Mouse (Mus musculus): ENCODE data around the gene Abca13. TPM values are rescaled to one million over a fixed set of nuclear protein-coding genes. Genes with fewer than 3 reads are reported as not detected.

Gene Abca13
- polyA plus RNA-seq, 1 experiment, result not detected

- H3K9me3 ChIP-seq (replicated peaks; ENCODE audit: control insufficient read depth, insufficient read depth, low read length, poor library complexity, severe bottlenecking), result no peaks in the 10 kb centered on the region
- no peak overlapping the region for H3K27ac ChIP-seq (ENCODE audit: insufficient read depth, low read length)
- H3K36me3 ChIP-seq (ENCODE audit: control insufficient read depth, insufficient read depth, low read length, poor library complexity, severe bottlenecking), result no peaks in the 10 kb centered on the region
- no peak for TF ChIP-seq POLR2A (IDR thresholded peaks at IDR 0.05; ENCODE audit: insufficient read depth, low read length)
- no peak for TF ChIP-seq CTCF (IDR thresholded peaks at IDR 0.05; ENCODE audit: low read depth, low read length)
- no peak for TF ChIP-seq EP300 (IDR thresholded peaks at IDR 0.05; ENCODE audit: insufficient read depth, low read depth, low read length)
- H3K4me3 ChIP-seq (ENCODE audit: low read depth, low read length), result no peak overlapping the region
- H3K27me3 ChIP-seq (ENCODE audit: control insufficient read depth, insufficient read depth, low read length, poor library complexity, severe bottlenecking), result no peaks in the 10 kb centered on the region
- H3K4me1 ChIP-seq (ENCODE audit: control insufficient read depth, insufficient read depth, low read length), result no peaks in the 10 kb centered on the region
- H3K9ac ChIP-seq (ENCODE audit: low read depth, poor library complexity, severe bottlenecking), result no peak overlapping the region
Measured at GRCm38 (mm10) chr11:9625812-9626211, 434.1 kb downstream of the Abca13 start.

- Histone ChIP-seq H3K9ac (ENCODE audit: low read depth, poor library complexity, severe bottlenecking) (no peak overlapping the region), H3K27me3 (ENCODE audit: control insufficient read depth, insufficient read depth, low read length, poor library complexity, severe bottlenecking) (no peaks in the 10 kb centered on the region; the same call in 1 of the 2 replicates), H3K9me3 (replicated peaks; ENCODE audit: control insufficient read depth, insufficient read depth, low read length, poor library complexity, severe bottlenecking) (no peaks in the 10 kb centered on the region), H3K4me3 (ENCODE audit: low read depth, low read length) (no peak overlapping the region), H3K27ac (ENCODE audit: insufficient read depth, low read length) (no peak overlapping the region), H3K4me1 (ENCODE audit: control insufficient read depth, insufficient read depth, low read length) (no peaks in the 10 kb centered on the region), H3K36me3 (ENCODE audit: control insufficient read depth, insufficient read depth, low read length, poor library complexity, severe bottlenecking) (no peaks in the 10 kb centered on the region)
- TF ChIP-seq EP300 (IDR thresholded peaks at IDR 0.05; ENCODE audit: insufficient read depth, low read depth, low read length), result no peak
- TF ChIP-seq CTCF (IDR thresholded peaks at IDR 0.05; ENCODE audit: low read depth, low read length), result no peak
- no peak for TF ChIP-seq POLR2A (IDR thresholded peaks at IDR 0.05; ENCODE audit: insufficient read depth, low read length)
Measured at GRCm38 (mm10) chr11:9647272-9647671, 455.5 kb downstream of the Abca13 start.

DNA sequence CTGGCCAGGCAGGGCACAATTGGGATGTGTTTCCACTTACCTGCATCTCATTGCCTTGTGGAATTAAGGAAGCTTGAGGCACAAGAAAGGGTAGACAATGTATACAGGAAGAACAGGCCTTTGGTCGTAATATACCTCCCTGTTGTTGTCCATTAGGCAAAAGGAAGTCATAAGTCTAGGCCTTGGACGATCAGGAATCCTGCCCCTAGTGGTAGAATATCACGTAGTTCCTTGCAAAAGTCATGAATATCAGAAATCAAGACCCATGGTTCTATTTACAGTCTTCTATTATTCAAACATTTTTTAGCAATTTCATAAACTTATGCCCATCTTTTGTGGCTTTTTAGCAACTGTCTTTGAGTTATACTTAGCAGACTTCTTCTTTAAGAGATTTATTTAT, 456.2 kb downstream of the Abca13 start:
- no peak for TF ChIP-seq CTCF (IDR thresholded peaks at IDR 0.05; ENCODE audit: low read depth, low read length)
- no peak for TF ChIP-seq POLR2A (IDR thresholded peaks at IDR 0.05; ENCODE audit: insufficient read depth, low read length)
- no peak for TF ChIP-seq EP300 (IDR thresholded peaks at IDR 0.05; ENCODE audit: insufficient read depth, low read depth, low read length)
- H3K9me3 ChIP-seq (replicated peaks; ENCODE audit: control insufficient read depth, insufficient read depth, low read length, poor library complexity, severe bottlenecking), result no peaks in the 10 kb centered on the region
- H3K27me3 ChIP-seq (ENCODE audit: control insufficient read depth, insufficient read depth, low read length, poor library complexity, severe bottlenecking), result no peaks in the 10 kb centered on the region; the same call in 1 of the 2 replicates
- no peaks in the 10 kb centered on the region for H3K4me1 ChIP-seq (ENCODE audit: control insufficient read depth, insufficient read depth, low read length)
- no peak overlapping the region for H3K27ac ChIP-seq (ENCODE audit: insufficient read depth, low read length)
- no peak overlapping the region for H3K9ac ChIP-seq (ENCODE audit: low read depth, poor library complexity, severe bottlenecking)
- no peaks in the 10 kb centered on the region for H3K36me3 ChIP-seq (ENCODE audit: control insufficient read depth, insufficient read depth, low read length, poor library complexity, severe bottlenecking)
- H3K4me3 ChIP-seq (ENCODE audit: low read depth, low read length), result no peak overlapping the region

DNA sequence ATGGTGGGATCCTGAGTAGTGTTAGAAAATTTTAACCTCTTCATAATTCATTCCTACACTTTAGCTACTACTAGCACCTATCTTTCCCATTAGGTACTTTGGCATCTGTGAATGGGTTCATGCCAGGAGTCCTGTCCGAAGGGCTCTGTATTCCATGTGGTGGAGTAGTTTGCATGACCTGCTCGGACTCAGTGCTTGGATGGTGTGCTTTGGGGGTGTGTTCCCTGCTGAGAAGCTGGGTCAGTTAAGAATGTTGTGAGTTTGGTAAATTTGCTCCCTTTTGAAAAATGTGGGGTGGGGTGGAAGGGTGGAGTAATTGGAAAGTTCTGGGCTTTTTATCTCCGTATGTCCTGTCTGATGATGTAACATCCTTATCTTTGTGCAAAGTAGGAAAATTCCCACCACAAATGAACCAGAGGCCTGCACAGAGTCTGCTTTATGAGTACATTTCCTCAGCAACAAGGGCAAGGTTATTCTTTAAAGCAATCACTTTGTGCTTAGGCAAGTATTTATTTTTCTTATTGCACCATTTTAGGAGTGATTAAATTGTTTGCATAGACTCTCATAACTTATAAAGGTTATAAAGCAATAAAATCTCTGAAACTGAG, 475.0 kb downstream of the Abca13 start:
- no peaks in the 10 kb centered on the region for H3K36me3 ChIP-seq (ENCODE audit: control insufficient read depth, insufficient read depth, low read length, poor library complexity, severe bottlenecking)
- TF ChIP-seq EP300 (IDR thresholded peaks at IDR 0.05; ENCODE audit: insufficient read depth, low read depth, low read length) (no peak), CTCF (IDR thresholded peaks at IDR 0.05; ENCODE audit: low read depth, low read length) (no peak), POLR2A (IDR thresholded peaks at IDR 0.05; ENCODE audit: insufficient read depth, low read length) (no peak)
- H3K9ac ChIP-seq (ENCODE audit: low read depth, poor library complexity, severe bottlenecking), result no peak overlapping the region
- no peak overlapping the region for H3K27ac ChIP-seq (ENCODE audit: insufficient read depth, low read length)
- H3K4me3 ChIP-seq (ENCODE audit: low read depth, low read length), result no peak overlapping the region
- H3K27me3 ChIP-seq (ENCODE audit: control insufficient read depth, insufficient read depth, low read length, poor library complexity, severe bottlenecking), result no peaks in the 10 kb centered on the region
- no peaks in the 10 kb centered on the region for H3K4me1 ChIP-seq (ENCODE audit: control insufficient read depth, insufficient read depth, low read length)
- H3K9me3 ChIP-seq (replicated peaks; ENCODE audit: control insufficient read depth, insufficient read depth, low read length, poor library complexity, severe bottlenecking), result no peaks in the 10 kb centered on the region

- Histone ChIP-seq H3K9me3 (replicated peaks; ENCODE audit: control insufficient read depth, insufficient read depth, low read length, poor library complexity, severe bottlenecking) (no peaks in the 10 kb centered on the region), H3K9ac (ENCODE audit: low read depth, poor library complexity, severe bottlenecking) (no peak overlapping the region), H3K36me3 (ENCODE audit: control insufficient read depth, insufficient read depth, low read length, poor library complexity, severe bottlenecking) (no peaks in the 10 kb centered on the region), H3K4me1 (ENCODE audit: control insufficient read depth, insufficient read depth, low read length) (no peaks in the 10 kb centered on the region), H3K27me3 (ENCODE audit: control insufficient read depth, insufficient read depth, low read length, poor library complexity, severe bottlenecking) (no peaks in the 10 kb centered on the region), H3K27ac (ENCODE audit: insufficient read depth, low read length) (no peak overlapping the region), H3K4me3 (ENCODE audit: low read depth, low read length) (no peak overlapping the region)
- TF ChIP-seq POLR2A (IDR thresholded peaks at IDR 0.05; ENCODE audit: insufficient read depth, low read length), result no peak
- no peak for TF ChIP-seq EP300 (IDR thresholded peaks at IDR 0.05; ENCODE audit: insufficient read depth, low read depth, low read length)
- no peak for TF ChIP-seq CTCF (IDR thresholded peaks at IDR 0.05; ENCODE audit: low read depth, low read length)
Measured at GRCm38 (mm10) chr11:9669430-9669829, 477.7 kb downstream of the Abca13 start.

DNA sequence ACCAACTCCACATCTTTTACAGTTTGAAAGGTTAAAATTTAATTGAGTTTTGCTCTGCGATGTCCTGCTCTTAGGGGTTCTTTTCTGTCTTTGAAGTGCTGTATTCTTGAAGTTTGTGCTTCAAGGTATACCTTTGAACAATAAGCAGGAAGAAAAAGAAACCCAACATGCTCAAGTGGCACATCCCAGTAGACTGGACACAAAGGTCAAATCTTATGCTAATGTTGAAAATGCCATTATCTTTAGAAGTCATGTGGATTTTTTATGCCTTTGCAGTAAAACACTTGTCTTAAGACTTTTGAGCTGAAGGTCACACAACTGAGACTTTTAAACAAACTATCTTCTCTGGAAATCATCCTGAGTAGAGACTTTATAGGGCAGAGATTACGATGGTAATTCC, 493.2 kb downstream of the Abca13 start:
- no peak for TF ChIP-seq EP300 (IDR thresholded peaks at IDR 0.05; ENCODE audit: insufficient read depth, low read depth, low read length)
- TF ChIP-seq CTCF (IDR thresholded peaks at IDR 0.05; ENCODE audit: low read depth, low read length), result no peak
- no peak for TF ChIP-seq POLR2A (IDR thresholded peaks at IDR 0.05; ENCODE audit: insufficient read depth, low read length)
- Histone ChIP-seq H3K36me3 (ENCODE audit: control insufficient read depth, insufficient read depth, low read length, poor library complexity, severe bottlenecking) (no peaks in the 10 kb centered on the region), H3K4me1 (ENCODE audit: control insufficient read depth, insufficient read depth, low read length) (no peaks in the 10 kb centered on the region), H3K9me3 (replicated peaks; ENCODE audit: control insufficient read depth, insufficient read depth, low read length, poor library complexity, severe bottlenecking) (no peaks in the 10 kb centered on the region), H3K9ac (ENCODE audit: low read depth, poor library complexity, severe bottlenecking) (no peak overlapping the region), H3K27me3 (ENCODE audit: control insufficient read depth, insufficient read depth, low read length, poor library complexity, severe bottlenecking) (no peaks in the 10 kb centered on the region), H3K27ac (ENCODE audit: insufficient read depth, low read length) (no peak overlapping the region), H3K4me3 (ENCODE audit: low read depth, low read length) (no peak overlapping the region)
